Mouse (Mus musculus) granulocyte monocyte progenitor cell, adult 5-6 weeks (primary cell): ENCODE data around the gene Irf9. TPM values are rescaled to one million over a fixed set of nuclear protein-coding genes. Genes with fewer than 3 reads are reported as not detected.

Source experiments
- ATAC-seq: replicated peaks from 2 replicates; pipeline ENCODE4 v1.8.0; 2016; ENCODE audit warnings: mild to moderate bottlenecking, moderate TSS enrichment, inconsistent platforms; ENCODE audit not compliant: poor library complexity, severe bottlenecking
- total RNA-seq, 2 experiments: library from RNA; stranded (forward) in 1 of 2; stranded (reverse) in 1 of 2; fragments of 200-712, 200-1000 nt in 1 of 2; fragments of >200 nt in 1 of 2; fragmentation: Nextera tagmentation in 1 of 2; gene quantifications; 2 replicates each; pipeline ENCODE4 v1.2.3; 2014 to 2017

Gene Irf9
- total RNA-seq, 2 experiments from 2014 or later, result 21.9 to 31.2 TPM

DNA sequence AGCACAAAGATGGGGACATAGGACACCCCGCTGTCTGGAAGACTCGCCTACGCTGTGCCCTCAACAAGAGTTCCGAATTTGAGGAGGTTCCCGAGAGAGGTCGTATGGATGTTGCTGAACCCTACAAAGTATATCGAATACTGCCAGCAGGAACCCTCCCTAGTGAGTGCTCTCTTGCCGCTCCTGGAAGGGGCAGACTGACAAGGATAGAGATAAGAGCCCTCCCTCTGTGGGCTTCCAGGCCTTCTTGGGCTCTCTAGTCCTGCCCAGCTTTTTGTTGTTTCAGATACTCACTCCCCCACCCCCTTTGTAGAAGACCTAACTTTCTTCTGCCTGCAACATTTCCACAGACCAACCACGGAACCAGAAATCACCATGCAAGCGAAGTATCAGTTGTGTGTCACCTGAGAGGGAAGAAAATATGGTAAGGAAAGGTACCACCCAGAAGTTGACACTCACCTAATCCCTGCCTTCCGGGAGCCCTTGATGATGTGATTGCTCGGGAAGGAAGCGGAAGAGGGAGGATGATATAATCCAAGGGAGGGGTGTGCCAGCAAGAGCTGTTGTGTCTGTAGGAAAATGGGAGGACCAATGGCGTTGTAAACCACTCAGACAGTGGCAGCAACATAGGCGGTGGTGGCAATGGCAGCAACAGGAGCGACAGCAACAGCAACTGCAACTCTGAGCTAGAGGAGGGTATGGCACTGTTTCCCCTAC is 2.5 kb downstream of the Irf9 start:
- no peak for ATAC-seq

DNA sequence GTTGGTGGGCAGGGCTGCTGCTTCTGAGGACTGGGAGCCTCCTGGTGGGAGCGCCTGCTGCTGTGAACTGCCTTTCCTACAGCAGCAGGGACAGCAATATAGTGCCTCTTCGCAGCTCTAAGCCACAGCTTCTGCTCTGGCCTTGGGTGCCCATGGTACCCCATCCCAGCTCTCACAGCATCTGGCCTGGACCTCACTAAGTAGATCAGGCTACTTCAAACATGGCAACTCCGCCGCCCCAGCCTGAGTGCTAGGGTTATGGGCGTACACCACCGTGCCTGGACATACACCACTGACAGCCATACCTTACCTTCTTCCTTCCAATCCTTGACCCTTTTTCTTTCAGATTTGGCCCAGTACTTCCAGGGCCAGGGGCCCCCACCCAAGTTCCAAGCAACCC is 5.0 kb downstream of the Irf9 start:
- no peak for ATAC-seq

DNA sequence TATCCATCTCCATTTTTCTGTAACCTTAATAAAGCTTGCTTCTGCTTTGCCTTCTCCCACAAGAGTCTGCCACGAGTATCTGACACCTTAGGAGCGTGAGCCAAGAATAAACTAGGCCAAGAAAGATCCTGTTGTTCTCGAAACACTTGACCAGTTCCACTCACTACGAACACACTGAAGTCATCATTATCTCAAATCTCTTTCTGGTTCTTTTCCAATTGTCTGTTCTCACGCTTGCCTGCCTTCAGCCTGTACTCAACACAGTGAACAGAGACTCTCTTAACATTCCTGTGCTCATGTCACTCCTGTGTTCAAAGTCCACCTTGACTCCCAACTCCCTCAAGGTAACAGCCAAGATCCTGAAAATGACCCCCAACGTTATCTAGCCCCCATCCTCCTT is 10.0 kb downstream of the Irf9 start:
- ATAC-seq, result no peak

DNA sequence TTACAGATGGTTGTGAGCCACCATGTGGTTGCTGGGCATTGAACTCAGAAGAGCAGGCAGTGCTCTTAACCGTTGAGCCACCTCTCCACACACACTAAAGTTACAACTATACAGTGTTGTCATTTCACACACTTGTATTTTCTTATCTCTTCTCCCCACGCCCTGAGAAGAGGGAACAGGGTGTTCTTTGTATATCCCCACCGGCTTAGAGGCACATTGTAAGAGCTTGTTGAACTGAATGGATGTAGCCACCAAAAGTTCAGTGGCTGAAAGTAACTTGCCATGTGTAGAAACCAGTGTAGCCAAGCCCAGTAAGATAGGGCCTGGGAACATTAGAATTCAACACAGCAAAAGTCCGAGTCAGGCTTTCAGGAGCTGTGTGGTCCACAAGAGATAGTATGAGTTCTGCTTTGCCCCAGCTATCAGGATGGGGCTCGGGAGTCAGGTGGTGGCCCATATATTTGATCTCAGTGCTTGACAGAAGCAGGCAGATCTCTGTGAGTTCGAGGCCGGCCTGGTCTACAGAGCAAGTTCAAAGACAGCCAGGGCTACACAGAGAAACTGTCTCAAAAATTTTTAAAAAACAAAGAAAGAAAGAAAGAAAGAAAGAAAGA is 11.3 kb downstream of the Irf9 start:
- ATAC-seq, result no peak

DNA sequence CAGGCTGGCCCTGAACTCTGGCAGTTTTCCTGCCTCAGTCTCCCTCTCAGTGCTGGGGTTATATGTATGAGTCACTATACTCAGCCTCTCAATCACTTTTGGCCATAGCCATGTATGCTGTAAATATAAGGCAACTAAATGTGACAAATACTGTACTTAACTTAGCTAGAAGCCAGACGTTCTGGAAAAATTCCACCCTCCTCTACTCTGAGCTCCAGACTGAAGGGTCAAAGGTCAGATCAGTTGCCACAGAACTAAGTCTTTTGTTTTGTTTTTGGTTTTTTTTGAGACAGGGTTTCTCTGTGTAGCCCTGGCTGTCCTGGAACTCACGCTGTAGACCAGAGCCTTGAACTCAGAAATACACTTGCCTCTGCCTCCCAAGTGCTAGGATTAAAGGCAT is 12.5 kb downstream of the Irf9 start:
- no peak for ATAC-seq

DNA sequence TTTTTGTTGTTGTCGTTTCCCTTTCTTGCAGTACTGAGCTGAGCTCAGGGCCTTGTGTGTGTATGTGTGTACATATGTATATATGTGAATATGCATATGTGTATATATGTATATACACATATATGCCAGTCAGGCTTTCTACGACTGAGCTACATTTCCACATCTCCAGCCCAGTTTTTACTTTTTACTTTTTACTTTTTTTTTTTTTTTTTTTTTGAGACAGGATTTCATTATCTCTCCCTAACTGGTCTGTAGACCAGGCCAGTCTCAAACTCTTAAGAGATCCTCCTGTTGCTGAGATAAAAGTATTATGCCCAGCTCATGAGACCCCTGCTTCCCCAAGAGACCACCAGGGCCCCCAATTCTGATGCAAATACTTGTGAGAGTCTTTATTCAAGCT is 13.5 kb downstream of the Irf9 start:
- ATAC-seq, result no peak

DNA sequence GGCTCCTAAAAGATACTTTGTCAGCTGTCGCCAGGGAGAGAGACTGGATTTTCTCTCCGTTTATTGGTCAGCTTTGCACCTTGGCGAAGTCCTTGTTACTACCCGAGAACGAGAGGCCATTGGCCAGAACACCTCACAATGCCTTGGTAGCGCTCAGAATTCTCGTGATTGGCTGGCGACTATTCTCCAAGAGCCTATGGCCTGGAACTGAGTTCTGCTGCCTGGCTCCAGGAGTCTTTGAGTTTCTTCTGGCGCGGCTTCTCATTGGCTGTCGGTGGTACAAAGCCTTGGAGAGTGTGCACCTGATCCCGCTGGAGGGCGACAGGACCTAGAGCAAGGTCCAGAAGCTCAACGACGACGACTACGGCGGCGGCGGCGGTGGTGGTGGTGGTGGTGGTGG is 14.5 kb downstream of the Irf9 start, which contains the start of gene Rec8:
Gene Rec8, plus strand, starts transcription at position 216 of the 400 bp plus-strand sequence.
- ATAC-seq, result peak; percentile 75

DNA sequence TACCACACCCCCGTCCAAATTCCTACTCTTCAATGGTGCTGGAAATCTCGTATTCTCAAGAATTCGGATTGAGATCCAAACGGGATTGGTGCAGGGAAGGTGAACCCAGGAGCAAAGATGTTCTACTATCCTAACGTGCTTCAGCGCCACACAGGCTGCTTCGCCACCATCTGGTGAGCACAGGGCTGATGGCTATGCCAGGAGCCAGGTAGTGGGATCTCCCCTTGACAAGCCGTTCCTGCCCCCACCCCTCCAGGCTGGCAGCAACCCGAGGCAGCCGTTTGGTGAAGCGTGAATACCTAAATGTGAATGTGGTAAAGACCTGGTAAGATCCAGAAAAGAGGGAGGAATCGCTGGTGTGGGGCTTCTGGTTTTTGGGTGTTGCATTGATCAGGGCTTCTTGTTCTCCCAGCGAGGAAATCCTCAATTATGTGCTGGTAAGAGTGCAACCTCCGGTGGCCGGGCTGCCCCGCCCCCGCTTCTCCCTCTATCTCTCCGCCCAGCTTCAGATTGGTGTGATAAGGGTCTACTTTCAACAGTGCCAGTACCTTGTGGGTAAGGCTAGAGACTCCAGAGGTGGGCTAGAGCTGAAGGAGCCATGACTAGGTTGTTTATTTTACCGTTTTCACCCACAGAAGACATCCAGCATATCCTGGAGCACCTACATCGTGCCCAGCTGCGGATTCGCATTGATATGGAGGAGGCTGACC is 15.3 kb downstream of the Irf9 start:
- ATAC-seq, result peak; percentile 33

DNA sequence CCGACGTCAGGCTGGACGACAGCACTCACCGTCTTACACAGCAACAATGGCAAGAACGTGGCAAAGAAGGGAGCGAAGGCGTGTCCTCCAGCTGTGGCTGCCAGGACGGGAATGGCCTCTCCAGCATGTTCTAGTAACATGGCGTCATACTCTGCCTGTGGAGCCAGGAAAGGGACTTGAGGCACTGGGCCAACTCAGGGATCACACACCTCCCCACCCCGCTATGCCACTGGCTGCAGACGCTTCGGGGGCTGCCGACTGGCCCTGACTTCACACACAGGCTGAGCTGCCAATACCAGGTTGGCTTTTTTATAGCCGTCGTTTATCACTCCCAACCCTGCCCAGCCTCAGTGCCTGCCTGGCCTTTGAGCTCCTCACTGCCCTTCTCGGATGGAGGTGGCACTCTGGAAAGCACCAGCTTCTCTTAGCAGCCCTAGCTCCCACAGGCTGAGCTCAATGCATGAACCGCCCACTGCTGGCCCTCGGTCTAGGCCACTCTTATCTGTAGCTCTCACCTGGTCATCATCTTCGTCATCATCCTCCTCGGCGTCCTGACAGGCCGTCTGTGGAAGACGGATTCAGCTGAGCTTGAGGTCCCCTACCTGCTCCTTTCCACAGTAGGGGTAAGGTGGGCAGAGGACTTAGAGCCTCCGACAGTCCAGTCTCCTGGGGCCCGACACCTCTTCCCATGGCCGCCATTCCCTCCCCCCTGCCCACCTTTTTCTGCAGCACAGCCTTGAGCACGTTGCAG is 24.9 kb downstream of the Irf9 start:
- ATAC-seq, result no peak

DNA sequence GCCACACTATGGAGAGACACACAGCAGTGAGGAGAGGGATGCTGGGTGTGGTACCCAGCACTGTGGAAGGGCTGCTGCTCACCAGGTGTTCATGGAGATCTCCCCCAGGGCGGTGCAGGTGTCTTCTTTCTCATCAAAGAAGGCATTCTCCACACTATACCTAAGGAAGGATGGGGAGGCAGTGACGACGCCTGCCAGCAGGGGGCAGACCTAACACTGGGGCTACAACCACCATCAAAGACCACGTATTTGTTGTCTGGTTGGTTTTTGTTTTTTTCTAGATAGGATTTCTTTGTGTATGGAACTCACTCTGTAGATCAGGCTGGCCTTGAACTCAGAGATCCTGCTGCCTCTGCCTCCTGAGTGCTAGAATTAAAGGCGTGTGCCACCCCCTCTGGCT is 25.9 kb downstream of the Irf9 start:
- ATAC-seq, result peak; percentile 68

DNA sequence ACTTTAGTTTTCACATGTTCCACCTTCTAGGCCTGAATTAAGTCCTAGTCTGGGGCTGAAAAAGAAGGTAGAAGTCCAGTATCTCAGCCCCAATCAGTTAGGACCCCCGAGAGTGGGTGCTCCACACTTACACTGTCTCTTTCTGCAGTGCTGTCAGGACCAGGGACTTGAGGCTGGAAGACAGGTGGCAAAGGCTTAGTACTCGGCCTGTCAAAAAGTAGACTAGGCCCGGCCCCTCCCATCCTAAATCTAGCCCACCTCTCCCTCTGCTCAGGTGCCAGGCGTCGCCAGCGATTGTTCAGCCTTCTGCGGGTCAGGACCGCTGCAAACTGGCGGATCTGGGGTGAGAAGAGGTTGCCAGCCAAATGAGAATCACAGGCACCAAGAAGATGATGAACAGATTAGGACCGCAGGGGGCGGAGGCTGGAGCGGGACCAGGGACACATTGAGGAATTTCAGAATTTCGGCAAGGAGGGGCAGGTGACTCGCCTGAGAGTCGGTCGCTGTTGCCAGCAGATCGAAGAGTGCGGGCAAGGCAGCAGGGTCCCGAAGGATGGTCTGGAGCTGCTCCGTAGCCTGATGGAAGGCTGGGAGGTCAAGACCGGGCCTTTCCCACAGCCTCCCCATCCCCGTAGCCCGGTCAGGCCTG is 31.6 kb downstream of the Irf9 start:
- no peak; the same call in 1 of the 2 replicates for ATAC-seq

DNA sequence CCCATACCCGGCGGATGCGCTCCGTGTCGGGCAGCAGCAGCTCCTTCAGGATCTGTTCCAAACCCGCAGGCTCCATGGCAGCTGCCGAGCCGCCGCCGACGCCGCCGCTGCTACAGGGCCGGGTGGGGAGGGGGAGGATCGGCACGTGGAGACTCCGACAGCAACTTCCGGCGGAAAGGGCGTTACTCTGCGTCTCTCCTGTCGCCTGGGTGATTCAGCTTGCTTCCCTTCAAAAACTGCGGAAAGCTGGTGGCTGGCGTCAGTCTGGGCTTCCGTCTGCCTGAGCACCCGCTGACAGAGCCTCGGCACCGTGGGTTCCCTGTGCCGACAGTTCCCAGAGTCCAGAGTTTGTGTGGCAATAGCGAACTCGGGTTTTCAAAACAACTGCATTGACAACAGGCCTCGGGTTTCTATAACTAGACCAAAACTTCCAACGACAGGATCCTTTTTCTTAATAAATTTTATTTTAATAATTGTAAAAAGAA is 32.2 kb downstream of the Irf9 start, which contains the start of gene Ipo4:
Gene Ipo4, minus strand, starts transcription at position 435 of the 485 bp plus-strand sequence.
- peak; percentile 95 for ATAC-seq

DNA sequence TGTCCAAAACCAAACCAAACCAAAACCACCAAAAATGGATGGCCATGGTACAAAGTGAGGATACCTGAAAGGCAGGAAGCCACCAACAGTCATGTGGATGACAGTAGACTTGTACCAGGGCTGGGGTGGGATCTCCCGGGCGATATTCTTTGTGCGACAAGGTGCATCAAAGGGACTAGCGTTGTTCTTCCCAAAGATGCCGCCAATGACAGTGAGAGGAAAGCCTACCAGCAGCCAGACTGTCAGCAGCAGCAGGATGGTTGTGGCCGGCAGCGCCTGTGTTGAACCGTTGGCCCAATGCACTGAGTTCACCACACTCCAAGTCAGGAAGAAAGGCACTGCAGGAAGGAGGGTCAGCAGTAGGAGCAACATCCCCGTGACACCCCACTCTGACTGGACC is 34.4 kb downstream of the Irf9 start, which contains the start of gene Gm49378:
Gene Gm49378, minus strand, starts transcription at position 101 of the 400 bp plus-strand sequence.
- ATAC-seq, result no peak

DNA sequence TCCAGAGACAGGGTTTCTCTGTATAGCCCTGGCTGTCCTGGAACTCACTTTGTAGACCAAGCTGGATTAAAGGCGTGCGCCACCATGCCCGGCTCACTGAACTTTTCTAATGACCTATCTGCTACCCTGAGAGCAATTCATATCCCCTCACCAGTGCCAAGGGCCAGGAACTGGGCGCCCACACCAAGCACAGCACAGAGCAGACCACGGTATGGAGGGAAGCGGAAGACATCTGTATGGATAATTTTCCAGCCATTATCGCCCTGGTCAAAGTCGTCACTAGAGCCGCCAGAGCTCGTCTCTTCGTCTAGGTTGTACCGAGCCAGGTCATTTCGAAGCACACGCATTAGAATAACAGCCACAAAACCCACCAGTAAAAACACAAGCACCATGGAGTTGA is 37.4 kb downstream of the Irf9 start:
- ATAC-seq, result no peak

DNA sequence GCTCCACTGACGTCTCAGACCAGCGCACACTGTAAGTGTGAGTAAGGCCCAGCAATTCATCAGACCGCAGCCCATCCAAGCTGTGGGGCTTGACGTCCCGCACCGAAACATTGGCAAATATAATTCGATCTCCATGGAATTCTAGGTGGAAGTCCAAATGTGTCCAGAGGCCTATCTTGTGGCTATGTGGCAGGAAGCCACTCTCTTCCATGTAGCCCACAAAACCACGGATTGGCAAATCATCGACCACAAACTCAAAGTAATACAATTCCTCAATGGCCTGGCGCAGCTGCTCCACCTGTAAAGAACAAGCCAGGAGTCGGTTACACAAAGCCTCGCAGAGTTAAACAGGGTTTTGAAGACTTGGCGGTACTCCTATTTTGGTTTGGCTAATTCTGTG is 37.9 kb downstream of the Irf9 start:
- ATAC-seq, result no peak

DNA sequence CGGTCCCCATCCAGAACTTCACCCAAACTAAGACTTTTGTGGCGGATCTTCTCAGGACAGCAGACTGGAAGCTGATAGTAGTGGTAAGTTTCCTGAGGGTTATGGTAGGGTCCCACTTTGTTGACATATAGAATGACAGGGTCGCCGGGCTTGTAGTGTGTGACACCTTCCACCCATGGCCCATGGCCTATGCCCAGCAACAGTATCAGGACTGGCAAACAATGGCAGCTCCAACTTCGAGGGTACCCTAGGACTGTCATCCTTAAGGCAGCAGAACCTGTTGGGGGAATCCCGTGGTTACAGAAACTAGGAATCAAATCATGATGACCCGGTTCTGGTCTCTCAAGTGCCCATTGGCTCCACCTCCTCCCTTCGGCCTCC is 39.3 kb downstream of the Irf9 start:
- ATAC-seq, result no peak

DNA sequence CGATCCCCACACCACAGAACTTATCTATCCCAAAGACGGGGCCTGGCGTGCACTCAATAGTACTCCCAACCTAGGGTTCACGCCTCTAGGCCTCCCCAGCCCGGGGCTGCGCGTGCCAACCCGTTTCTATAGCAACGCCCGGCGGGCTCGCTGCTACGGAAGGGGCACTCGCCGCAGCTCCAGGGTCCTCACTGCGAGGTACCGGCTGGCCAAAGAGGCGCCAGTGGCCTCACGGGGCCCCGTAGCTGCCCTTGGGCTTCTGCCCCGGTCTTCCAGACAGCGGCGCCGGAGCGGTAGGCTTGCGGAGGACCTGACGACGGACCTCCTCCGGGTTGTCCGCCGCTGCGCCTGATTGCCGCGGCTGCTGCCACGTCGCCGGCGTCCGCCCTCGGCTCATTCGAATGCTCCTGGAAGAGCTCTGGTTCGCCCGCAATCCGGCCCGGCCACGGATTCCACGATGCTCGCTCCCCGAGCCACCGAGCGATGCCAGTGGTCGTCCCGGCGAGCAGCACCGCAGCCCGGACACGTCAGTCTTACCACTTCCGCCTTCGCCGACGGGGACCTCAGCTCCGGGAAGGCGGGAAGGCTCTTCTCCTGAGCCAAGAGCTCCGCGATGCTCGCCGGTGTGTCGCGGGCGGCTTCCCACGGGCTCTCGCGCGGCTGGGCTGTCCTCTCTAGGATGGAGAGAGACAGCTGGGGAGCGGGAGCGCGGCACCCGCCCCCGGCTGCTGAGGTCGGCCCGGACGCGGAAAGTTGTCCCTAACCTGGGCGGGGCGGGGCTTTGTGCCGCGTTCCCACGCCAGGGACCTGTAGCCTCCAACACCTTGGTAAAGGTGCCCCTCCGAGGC is 39.9 kb downstream of the Irf9 start, which contains the start of gene Tm9sf1:
Gene Tm9sf1, minus strand, starts transcription at position 747 of the 848 bp plus-strand sequence.
- peak; percentile 85 for ATAC-seq

DNA sequence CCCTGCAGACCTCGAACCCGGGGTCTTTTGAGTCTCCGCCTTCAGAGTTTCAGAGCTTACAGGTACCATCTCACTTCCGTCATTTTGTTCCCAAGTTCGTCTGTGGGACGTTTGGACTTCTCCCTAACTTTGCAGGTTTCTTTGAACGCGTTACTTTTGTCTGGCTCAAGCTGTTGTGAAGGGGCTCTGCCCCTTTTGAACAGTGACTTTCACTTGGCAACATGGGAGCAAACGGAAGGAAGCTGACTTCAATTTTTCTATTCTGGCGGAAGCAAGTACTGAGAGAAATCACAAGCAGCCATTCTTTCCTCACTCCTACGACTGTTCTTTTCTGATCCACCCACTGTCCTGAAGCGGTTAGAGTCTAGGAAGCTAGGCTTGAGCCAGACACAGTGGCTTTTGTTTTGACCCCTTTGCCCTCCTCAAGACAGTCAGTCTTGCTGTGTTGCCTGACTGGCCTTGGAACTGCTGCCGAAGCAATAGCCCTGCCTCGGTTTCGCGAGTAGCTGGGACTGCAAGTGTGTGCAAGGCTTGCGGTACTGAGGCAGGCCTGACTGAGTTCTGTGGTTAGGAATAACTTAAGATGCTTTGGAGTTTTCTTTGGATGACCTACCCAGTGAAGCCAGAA is 41.0 kb downstream of the Irf9 start:
- peak; percentile 13 for ATAC-seq

DNA sequence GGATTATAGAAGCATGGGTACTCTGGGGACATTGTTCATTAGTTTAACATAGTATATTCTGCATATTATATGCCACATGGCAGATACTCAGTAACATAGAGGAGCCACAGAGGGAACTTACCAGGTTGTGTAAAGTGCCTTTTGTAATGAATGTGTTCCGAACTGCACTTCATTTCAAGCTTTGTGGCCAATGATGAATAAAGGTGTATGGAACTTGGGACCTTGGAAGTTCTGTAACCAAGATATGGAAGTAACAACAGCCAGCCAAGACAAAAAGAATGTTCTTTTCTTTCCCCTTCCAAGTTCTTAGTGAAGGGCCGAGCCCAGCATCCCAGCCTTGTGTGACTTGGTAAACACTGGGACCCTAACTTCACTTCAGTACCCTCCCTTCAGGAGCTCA is 46.5 kb downstream of the Irf9 start, which contains the start of gene Tssk4:
Gene Tssk4, plus strand, starts transcription at position 301 of the 400 bp plus-strand sequence.
- ATAC-seq, result no peak
